Mouse (Mus musculus) Patski (cell line): Measurements from ENCODE around the gene Tiam1. TPM values are rescaled to one million over a fixed set of nuclear protein-coding genes. Genes with fewer than 3 reads are reported as not detected.

ENCODE experiments used
- ATAC-seq: fragments of 100-300 bp; one replicate; pipeline ENCODE4 v1.8.0; 2021
- CTCF ChIA-PET: fragments of 350-600 bp; sonication (Branson Sonifier 250); formaldehyde crosslinking; loops from one replicate; lab custom pipeline; 2022; ENCODE audit warnings: inconsistent platforms; lab: Charles Lee
- POLR2A ChIA-PET: fragments of 350-600 bp; sonication (Branson Sonifier 250); formaldehyde crosslinking; loops from one replicate; lab custom pipeline; 2022; ENCODE audit warnings: antibody characterized with exemption, inconsistent platforms; lab: Charles Lee
- DNase-seq: peaks from one replicate; pipeline ENCODE4 v3.0.0-alpha.2; 2011; ENCODE audit warnings: low read depth, low spot score
- H3K27me3 ChIP-seq: fragments of 371-371 bp; one replicate; pipeline ENCODE4 v1.5.1; 2021
- CTCF ChIP-seq: fragments of 100-300 bp; IDR thresholded peaks from one replicate; pipeline ENCODE4 v1.5.1; 2021
- in situ Hi-C: fragments of 300-500 bp; cut with MboI; formaldehyde crosslinking; loops from 3 replicates; pipeline ENCODE4 v1.11.1; 2018; ENCODE audit warnings: low pct_unique_long_range_greater_than_20kb, mixed read lengths
- polyA plus RNA-seq: library from polyadenylated mRNA; unstranded; gene quantifications from one replicate; pipeline ENCODE4 v1.2.3, GENCODE M21; 2021

The Tiam1 gene
- polyA plus RNA-seq, 1 experiment from 2014 or later: 10.8 TPM

DNA sequence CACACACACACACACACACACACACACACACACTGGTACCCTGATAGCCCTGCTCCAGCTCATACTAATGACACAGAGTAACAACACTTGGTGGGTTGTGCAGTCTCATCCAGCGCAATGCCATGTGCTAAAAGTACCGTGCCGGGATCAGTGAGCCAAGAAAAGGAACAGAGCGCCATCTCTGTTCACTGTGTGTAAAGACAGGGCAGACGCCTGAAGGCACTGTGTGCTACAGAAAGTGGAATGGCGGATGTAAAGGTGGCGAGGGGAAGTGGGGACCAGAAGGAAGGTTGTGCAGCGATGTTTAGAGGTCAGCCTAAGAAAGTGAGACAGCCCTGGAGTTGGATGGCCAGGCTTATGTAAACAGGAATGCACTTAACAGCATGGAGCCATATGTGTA, 221.1 kb downstream of the Tiam1 start:
- ATAC-seq (no peak), DNase-seq (no peak)
- TF ChIP-seq CTCF: no peak
- CTCF ChIA-PET: interaction anchor here (1.4 kb wide), 1 partner anchor 14 kb away, joined by 3 read pairs; no protein-coding TSS in a partner anchor
- POLR2A ChIA-PET: no interaction called here
- in situ Hi-C loops: no loop called here
- H3K27me3 ChIP-seq: no peaks in the 10 kb centered on the region

DNA sequence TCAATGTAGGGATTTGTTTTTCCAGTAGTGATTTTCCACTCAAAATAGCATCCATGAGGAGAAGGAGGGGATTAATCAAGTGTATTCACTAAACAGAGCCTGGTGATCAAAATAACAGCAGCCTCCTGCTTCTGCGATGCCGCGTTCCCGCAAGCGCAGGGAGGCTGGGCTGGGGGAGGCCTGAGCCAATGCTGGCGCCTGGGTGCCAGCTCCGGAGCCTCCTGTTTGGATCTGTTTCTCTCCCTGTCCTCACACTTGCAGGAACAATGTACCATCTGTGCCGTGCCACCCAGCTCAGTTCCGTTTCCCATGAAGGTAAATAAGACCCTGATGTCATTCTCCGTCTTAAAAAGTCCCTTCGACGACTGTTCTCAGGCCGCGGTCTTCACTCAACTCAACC, 222.2 kb downstream of the Tiam1 start:
- POLR2A ChIA-PET: no interaction called here
- no peak for TF ChIP-seq CTCF
- DNase-seq (no peak), ATAC-seq (no peak)
- CTCF ChIA-PET: interaction anchor here (1.0 kb wide), 1 partner anchor 48 kb away, joined by 3 read pairs; no protein-coding TSS in a partner anchor
- in situ Hi-C loops: no loop called here
- H3K27me3 ChIP-seq: no peaks in the 10 kb centered on the region

DNA sequence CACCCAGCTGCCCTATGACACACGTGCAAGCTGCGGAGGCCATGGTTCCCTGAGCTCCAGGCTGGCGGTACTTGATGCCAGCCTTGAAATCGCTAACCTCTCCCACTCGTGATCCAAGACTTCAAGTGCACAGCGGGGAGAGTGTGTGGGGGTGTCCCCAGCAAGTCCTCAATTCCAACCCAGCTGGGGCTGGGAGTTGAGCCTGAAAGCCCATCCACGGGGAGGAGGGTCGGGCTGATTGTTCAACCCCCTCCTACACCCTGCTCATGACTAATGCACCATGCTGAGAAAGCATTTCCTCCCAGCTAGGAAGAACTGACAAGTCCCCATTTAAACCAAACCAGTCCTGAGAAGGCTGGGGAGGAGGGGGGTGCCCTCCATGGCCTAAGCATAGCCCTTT, 223.2 kb downstream of the Tiam1 start:
- no peak for TF ChIP-seq CTCF
- ATAC-seq (no peak), DNase-seq (no peak)
- no peaks in the 10 kb centered on the region for H3K27me3 ChIP-seq
- in situ Hi-C loops: no loop called here
- POLR2A ChIA-PET: no interaction called here
- CTCF ChIA-PET: interaction anchor here (1.6 kb wide), 1 partner anchor 16 kb away, joined by 4 read pairs; no protein-coding TSS in a partner anchor

DNA sequence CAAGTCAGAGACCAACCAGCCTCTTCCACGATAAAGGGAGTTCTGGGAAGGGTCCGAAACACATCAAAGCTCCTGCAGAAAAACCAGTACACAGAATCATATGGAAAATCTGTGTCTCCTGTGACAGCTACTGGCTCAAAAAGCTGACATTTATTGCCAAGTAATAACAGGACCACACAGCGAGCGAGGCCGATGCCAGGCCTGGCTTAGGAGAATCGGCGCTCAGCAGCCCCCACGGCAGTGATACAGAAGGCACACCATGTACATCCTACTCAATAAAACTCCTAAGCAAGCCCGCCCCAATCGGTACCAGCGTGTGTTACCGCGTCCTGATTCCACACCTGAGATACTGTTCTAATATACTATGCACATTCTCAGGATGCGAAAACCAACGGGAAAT, 226.2 kb downstream of the Tiam1 start:
- no peaks in the 10 kb centered on the region for H3K27me3 ChIP-seq
- ATAC-seq (no peak), DNase-seq (no peak)
- POLR2A ChIA-PET: no interaction called here
- CTCF ChIA-PET: interaction anchor here (1.2 kb wide), 1 partner anchor 10 kb away, joined by 3 read pairs; no protein-coding TSS in a partner anchor
- in situ Hi-C loops: no loop called here
- TF ChIP-seq CTCF: no peak

DNA sequence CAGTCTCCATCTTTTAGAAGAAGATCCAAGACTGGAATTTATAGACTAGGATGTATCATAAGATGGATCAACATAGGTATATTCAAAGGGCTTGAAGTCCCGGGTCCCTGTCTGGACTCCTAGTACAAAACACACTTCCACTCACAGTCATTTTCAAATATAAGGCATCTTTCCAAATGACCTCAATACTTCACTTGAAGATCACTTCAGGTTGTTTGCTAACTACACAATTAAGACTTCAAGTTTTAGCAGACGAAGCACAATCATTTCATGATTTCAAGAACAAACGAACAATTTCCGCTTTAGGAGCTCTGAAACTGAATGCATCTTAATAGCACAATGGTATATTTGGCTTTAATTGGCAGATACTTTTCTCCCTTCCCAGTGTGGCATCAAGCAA, 228.6 kb downstream of the Tiam1 start:
- ChIA-PET CTCF (no interaction called here), POLR2A (no interaction called here)
- DNase-seq: no peak
- TF ChIP-seq CTCF: no peak
- no peaks in the 10 kb centered on the region for H3K27me3 ChIP-seq
- no peak for ATAC-seq
- in situ Hi-C loops: no loop called here

DNA sequence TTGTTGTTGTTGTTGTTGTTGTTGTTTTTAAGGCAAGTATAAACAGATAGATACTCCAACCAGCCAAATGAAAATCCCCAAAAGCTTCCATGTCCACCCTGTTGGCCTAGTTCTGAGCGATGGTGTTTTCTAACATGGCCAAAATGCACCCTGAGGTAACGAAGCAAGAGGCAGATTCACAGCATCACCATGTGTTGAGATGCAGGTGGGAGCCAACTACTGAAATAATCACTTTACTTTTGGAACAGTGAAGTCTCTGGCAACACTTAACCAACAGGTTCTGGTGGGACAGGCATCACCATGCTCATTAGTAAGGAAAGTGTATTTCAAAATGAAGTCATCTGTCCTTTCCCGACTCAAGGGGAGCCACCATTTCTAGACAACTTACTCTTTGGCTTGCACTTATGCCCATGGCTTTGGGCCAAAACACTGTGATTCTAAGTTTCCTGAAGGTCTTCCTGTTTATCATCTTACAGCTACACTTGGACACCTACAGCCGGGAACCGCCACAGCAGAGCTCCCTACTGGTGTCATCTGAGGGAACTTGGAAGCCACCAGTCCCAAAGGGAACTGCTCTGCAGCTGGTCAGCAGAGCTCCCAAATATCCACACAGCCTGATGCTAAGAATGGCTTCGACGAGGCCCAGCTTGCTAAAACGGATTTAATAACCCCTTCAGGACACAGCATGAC, 230.7 kb downstream of the Tiam1 start:
- DNase-seq: no peak
- in situ Hi-C loops: no loop called here
- H3K27me3 ChIP-seq: no peaks in the 10 kb centered on the region
- no peak for TF ChIP-seq CTCF
- POLR2A ChIA-PET: interaction anchor here (0.6 kb wide), 1 partner anchor 286 kb away, joined by 4 read pairs; no protein-coding TSS in a partner anchor
- CTCF ChIA-PET: interaction anchor here (1.2 to 1.5 kb wide), 2 partner anchors 15 to 16 kb away, joined by 3 to 4 read pairs; no protein-coding TSS in a partner anchor
- no peak for ATAC-seq

DNA sequence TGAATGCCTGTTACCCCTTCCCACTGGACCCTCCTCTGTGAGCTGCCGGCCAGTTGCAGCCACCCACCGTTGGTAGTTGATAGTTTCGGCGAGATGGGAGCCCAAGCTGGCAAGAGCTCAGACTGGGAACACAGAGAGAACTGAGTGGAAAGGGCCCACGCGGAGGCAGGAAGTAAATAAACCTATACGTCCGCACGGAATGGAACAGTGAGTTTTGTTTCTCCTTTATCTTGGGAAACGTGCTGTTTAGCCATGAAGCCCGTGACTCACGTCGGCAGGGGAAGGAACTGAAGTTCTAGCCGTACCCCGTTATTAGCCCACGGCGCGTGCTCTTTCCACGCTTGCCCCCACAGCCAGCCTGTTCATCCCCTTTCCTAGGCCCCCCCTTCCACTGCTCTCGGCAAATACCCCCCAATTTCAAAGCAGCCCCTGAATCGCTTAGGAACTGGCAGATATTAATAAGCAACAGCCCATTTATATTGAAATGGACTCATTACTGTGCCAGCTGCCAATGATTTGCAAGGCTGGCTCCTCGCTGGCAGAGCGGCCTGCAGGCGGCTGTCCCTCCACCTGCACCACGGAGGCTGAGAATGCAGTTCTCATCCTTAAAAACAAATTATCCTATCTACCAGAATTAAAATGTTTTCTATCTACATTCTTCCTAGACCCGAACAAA, 234.0 kb downstream of the Tiam1 start:
- in situ Hi-C loops: no loop called here
- no peak for TF ChIP-seq CTCF
- ChIA-PET CTCF (interaction anchor here (0.9 to 1.8 kb wide), 2 partner anchors 10 to 20 kb away, joined by 3 to 5 read pairs; no protein-coding TSS in a partner anchor), POLR2A (no interaction called here)
- DNase-seq: no peak
- no peaks in the 10 kb centered on the region for H3K27me3 ChIP-seq
- ATAC-seq: no peak

DNA sequence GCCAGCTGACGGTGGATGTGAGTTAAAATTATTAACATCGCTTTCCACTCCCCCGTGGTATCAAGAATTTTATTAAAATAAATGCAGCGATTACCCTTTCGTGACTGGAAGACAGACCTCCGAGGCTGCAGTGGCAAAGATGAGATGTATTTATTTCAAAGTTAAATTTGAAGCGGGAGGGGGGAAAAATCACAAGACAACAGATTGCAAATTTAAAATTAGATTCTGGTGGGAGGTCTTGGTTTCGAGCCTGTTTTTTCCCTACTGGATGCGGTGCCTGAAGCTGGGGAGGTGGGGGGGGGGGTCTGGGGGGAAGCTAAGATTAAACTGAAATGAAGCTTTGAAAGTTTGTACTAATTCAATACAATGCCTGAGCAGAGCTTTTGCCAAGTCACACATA, 235.9 kb downstream of the Tiam1 start:
- no peak for DNase-seq
- in situ Hi-C loops: no loop called here
- ChIA-PET POLR2A (no interaction called here), CTCF (interaction anchor here (0.7 kb wide), 1 partner anchor 1023 kb away, joined by 3 read pairs; no protein-coding TSS in a partner anchor)
- H3K27me3 ChIP-seq: no peaks in the 10 kb centered on the region
- TF ChIP-seq CTCF: no peak
- no peak for ATAC-seq

DNA sequence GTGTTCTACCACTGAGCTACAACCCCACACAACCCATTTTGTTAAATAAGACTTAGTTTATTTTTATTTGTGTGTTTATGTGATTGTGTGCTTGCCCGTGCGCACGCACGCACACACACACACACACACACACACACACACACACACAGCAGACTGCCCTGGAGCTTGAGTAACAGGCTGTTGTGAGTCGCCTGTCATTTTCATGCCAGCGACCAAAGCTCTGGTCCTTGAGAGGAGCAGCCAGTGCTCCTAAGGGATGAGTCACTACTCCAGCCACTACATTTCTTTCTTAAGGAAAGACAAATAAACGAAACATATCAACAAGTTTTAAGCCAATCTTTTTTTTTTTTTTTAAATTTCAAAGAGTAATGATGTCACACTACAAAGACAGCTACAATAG, 236.7 kb downstream of the Tiam1 start:
- DNase-seq: no peak
- peak; percentile 69 for ATAC-seq
- in situ Hi-C loops: no loop called here

DNA sequence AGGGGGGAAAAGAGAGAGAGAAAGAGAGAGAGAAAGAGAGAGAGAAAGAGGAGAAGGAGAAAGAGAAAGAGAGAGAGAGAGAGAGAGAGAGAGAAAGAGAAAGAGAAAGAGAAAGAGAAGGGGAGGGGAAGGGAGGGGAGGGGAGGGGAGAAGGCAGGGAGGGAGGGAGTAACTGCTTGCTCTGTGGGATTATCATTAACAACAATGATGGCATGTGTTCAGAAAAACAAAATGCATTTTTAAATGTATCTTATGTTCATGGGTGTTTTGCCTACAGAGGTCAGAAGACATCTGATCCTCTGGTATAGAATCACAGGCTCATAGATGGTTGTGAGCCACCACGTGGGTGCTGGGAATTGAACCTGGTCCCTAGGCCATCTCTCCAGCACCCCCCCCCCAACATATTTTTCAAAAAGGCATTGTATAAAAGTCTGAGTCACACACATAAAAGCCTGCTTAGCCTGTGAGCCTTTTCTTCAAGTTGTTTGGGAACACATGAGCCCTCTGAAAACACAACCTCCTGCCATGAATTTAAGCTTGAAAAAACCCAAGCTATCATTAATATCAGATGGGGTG, 237.8 kb downstream of the Tiam1 start:
- POLR2A ChIA-PET: no interaction called here
- no peak for TF ChIP-seq CTCF
- no peaks in the 10 kb centered on the region for H3K27me3 ChIP-seq
- no peak for ATAC-seq
- CTCF ChIA-PET: no interaction called here
- DNase-seq: no peak
- in situ Hi-C loops: no loop called here

More for the DNA sequence above, 236.7 kb downstream of the Tiam1 start:
- ChIA-PET POLR2A (no interaction called here), CTCF (no interaction called here)
- TF ChIP-seq CTCF: no peak
- H3K27me3 ChIP-seq: no peaks in the 10 kb centered on the region

DNA sequence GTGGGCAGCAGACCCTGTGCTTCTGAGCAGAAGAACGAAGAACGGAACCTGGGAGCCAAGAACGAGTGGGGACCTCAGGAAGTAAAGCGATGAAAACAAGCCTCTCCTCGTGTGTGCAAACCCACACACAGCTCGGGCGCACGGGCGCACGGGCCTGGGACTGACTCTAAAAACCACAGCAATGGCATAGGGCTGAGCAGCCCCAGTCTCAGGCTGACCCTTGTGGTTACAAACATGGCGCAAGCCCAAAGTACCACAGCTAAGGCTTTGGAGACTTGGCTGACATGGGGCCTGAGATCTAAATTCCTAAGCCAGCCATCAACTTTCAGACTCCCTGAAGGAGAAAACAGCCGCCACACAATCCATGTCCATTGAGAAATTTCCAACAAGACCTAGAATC, 239.4 kb downstream of the Tiam1 start:
- no peak for DNase-seq
- peak; percentile 49 for ATAC-seq
- CTCF ChIA-PET: no interaction called here
- no peak for TF ChIP-seq CTCF
- no peaks in the 10 kb centered on the region for H3K27me3 ChIP-seq
- in situ Hi-C loops: no loop called here
- POLR2A ChIA-PET: no interaction called here
